Mouse (Mus musculus) common myeloid progenitor, adult 5-6 weeks (primary cell): ENCODE results near the gene Rrp15. TPM values are rescaled to one million over a fixed set of nuclear protein-coding genes. Genes with fewer than 3 reads are reported as not detected.
A peak's percentile ranks its signal among the peaks of the same experiment; 100 is the strongest.
"Not testable (repeated sequence)": the region's sequence is repeated elsewhere in the genome, so short reads cannot be mapped to it uniquely, and the experiment has no call there.

ENCODE experiments used
- ATAC-seq: replicated peaks from 2 replicates; pipeline ENCODE4 v1.8.0; 2016; ENCODE audit warnings: low read depth, mild to moderate bottlenecking, moderate TSS enrichment, inconsistent platforms; ENCODE audit not compliant: poor library complexity, severe bottlenecking
- total RNA-seq: library from RNA; stranded (forward); fragments of 200-1000, 187-1606 nt; gene quantifications from 2 replicates; pipeline ENCODE4 v1.2.3, GENCODE M21; 2017

The Rrp15 gene
- 147 and 148 TPM in 2 replicates for total RNA-seq

DNA sequence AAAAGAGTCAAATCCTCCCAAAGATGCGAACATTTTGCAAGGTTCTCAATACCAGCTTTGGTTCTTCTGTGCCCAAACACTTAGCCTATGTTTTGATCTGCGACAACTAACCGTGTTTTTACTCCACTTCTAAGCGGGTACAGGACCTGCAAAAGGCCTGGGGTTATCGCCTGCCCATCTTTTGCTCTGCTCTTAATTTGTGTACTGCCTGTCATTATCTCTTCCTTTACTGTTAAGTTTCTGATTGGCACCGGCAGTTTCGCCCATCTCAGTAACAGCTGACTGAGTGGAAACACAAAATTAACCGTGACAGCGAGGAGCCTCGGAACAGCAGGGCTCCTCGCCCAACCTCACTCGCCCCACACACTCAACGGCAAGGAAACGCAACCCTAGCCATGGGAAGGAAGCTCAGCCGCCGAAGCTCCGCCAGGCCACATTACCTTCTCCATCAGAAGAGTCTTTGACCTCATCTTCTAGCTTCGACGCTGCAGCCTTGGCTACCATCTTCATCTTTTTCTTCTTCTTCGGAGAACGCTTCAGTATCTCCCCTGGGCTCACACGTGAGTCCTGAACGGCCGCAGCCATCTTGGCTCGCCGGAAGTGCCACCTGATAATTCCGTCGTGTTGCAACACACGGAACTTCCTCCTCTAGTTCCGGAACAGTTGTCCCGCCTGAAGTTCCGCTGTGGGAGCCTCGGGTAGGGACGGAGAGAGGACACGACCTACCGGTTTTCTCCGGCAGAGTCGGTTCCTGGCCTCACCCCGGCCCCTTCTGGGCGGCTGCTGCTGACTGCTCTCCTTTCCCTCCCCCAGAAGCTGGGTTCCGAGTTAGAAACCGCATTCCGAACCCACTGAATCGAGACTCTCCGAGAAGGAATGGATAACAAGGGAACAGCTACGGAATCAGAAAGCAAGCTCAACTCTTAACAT lies at the start of gene Rrp15:
Gene Rrp15, minus strand, starts transcription at position 635 of the 930 bp plus-strand sequence.
- peak; percentile 97 for ATAC-seq

DNA sequence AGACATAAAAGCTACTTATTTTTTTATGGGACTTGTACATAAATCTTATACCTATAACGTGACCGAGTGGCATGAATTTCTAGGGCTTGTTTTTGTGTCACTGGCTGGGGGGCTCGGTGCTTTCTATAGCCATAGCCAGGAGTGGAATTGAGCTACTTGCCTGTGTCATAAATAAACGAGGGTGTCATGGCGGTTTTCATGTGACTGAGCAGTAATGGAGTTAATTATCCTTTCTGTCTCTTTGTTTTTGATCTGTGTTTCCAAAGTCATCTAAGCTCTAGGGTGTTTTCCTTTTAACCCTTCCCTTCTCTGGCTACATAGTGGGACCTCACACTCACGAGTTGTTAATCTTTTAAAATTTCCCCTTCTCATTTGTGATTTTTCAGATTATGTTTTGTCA lies 48.8 kb upstream of the Rrp15 start:
- no peak for ATAC-seq

DNA sequence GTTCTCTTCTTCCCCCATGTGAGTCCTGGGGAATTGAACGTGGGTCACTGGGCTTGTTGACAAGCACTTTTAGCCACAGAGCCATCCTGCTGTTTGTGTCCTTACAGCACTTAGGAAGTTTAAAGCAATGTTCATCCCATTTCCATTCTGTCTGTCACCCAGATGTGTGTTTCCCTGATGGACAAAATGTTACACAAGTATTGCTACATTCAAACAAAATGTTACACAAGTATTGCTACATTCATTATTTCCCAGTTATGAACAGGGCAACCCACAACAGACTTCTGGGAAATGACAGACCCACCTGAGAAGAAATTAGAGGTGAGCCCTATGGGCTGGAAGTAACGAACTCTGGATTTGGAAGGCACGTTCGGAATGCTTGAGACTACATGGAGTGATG lies 36.2 kb upstream of the Rrp15 start:
- no peak for ATAC-seq

DNA sequence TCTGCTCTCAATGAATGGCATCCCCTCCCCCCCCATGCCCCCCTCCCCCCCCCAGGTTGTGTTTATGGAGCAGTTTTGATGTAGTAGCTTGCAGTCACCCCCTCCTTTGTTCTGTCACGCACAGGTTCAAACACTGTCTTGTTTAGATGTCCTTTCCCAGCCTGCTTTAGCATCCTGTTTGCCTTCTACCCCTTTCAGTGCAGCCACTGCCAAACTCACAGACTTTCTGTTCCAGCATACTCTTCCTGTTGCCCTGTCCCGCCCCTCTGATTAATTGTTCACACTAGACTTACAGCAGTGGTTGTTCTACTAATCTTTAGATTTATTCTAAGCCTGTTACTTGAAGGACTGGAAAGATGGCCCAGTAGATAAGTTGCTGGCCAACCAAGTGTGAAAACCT lies 31.7 kb upstream of the Rrp15 start:
- no peak for ATAC-seq

DNA sequence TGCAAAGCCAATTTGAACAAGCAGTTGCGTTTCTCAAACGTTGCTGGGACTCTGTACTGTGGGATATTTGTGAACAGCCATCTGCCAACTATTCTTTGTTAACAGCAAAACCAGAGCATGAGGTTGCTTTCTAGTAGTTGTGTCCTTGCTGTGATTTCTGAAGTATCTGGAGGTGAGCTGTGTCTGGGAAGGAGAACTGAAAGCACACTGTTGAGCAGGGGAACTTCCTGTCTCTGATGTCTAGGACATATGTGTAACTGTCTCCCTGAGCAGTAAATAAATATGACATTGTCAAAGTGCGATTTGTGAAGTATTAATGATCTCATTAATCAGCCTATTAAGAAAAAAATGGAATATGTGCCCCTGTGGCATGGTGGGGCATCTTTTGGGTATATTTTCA lies 24.0 kb upstream of the Rrp15 start:
- no peak for ATAC-seq

DNA sequence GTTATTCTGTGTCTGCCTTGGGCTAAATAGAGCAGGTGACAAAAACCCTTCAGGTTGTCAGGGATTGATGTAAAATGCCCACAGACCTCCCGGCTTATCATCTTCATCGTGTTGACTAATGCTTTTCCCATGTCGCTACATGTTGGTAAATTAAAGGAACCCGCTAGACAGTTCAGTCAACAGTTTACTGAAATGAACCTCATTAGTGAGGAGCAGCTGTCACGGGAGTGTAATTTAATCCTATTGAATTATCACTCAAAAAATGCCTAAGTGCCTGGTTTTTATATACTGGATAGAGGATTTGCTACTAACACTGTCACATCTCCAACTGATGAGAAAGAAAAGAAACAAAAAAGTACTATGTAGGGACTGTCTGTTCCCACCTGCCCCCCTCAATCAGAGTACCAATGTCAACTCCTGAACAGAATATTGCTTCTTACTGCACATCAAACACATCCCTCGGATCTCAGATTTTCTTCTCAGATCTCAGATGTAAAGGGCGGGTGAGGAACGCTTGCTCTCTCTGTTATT lies 23.5 kb upstream of the Rrp15 start:
- ATAC-seq: no peak

DNA sequence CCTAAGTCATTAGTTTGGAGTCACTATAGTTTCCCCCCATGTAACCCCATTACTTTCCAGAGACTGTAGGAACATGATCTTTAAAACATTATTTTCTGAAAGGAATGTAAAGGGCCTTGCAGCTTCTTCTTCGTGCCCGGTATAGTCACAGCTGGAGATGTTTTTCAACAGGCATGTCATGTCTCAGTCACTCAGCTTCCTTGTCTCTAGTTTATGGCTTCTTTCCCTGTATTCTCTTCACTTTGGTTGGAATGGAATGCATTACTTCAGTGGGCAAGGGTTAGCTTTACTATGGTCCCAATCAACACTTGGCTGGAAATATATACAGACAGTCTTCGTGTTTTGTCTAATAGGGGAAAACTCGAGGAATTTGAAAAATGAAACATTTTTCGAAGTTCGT lies 22.8 kb upstream of the Rrp15 start:
- no peak for ATAC-seq

DNA sequence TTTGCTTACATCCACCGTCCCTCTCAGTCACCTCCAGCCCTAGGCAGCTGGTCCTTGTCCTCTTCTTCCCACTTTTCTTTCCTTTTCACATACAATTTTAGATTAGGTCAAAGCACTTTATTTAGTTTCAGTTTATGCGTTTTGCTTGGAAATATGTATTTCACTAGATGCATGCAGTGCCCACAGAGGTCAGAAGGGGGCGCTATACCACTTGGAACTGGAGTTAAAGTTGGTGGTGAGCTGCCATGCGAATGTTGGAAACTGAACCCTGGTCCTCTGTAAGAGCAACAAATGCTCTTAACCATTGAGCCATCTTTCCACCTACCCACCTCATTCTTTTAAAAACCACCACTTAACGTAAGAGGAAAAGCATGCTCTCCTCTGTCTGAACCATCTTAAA lies 21.5 kb upstream of the Rrp15 start:
- no peak for ATAC-seq

DNA sequence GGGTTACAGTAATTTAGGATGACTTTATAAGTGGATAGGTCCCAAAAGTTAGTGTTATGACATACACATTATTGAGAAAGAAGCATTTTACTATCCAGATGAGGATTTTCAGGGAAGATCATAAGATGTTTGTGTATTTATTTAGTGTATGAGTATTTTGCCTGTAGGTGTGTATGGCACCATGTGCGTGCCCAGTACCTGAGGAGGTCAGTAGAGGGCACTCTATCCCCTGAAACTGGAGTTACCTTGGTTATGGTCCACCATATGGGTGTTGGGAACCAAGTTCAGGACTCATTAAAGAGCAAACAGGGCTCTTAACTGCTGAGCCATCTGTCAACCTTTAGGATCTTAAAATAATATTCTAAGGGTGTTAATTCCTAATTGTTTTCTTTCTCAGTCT lies 19.2 kb upstream of the Rrp15 start:
- no peak for ATAC-seq

DNA sequence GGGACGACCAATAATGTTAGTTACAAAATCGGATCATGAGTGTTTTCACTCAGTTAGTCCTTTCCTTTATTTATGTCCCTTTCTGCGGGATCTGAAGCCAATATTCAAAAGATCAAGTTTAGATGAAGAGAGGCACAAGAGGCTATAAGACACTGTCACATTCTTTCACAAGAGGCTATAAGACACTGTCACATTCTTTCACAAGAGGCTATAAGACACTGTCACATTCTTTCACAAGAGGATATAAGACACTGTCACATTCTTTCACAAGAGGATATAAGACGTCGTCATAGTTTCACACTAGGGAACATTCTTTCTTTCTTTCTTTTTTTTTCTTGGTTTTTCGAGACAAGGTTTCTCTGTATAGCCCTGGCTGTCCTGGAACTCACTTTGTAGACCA lies 14.3 kb upstream of the Rrp15 start:
- ATAC-seq: not testable (repeated sequence)

DNA sequence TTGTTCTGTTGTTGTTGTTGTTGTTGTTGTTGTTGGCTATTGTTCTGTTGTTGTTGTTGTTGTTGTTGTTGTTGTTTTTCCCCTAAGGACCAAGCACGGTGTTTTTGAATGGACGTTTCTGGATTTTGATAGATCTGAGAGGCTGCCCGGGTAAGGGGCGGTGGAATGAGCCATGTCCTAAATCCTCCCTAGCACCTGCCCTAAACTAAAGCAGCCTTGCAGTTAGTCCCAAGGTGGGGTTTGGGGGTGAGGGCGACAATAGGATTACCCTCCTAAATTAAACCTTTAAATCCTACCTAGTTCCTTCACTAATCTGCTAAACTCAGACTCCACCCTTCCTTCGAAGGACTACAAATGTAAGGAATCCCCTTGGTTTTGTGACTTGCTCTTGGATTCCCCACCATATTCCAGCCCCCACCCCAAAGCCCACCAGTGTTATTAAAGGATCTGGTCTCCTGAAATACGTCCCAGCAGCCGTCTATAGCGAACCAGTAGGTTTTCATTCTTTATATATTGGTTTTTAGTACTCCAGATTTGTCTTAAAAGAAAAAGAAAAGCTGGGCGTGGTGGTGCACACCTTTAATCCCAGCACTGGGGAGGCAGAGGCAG lies 621 bp upstream of the Rrp15 start:
- peak; percentile 24 for ATAC-seq

DNA sequence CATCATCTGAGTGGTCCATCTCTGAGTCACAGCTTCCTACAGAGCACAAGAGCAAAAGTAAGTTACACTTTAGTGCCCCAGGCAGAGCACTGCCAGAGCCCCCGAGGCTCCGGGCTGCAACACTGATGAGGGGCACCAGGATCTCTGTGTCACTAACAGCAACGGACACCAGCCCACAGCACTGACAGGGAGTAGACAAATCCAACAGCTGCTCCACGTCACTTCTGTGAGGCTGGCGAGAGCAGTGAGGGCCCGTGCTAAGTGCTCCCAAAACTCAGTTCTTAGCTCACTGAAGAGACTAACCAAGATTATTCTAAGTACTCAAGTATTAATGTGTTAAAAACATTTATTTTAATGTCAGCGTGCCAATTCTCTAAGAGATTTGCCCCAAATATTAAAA lies 9.3 kb downstream of the Rrp15 start:
- ATAC-seq: no peak

DNA sequence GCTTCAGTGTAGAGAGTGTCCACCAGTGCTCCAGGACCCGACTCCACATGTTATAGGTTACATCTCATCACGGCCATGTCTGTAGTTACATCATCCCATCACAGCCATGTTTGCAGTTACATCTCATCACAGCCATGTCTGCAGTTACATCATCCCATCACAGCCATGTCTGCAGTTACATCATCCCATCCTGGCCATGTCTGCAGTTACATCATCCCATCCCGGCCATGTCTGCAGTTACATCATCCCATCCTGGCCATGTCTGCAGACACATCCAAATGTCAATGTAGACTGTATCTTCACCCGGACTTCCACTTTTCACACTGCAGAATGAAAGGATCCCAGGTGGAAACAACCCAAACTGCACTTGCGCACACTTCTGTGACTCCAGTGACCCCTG lies 13.6 kb downstream of the Rrp15 start:
- ATAC-seq: no peak

DNA sequence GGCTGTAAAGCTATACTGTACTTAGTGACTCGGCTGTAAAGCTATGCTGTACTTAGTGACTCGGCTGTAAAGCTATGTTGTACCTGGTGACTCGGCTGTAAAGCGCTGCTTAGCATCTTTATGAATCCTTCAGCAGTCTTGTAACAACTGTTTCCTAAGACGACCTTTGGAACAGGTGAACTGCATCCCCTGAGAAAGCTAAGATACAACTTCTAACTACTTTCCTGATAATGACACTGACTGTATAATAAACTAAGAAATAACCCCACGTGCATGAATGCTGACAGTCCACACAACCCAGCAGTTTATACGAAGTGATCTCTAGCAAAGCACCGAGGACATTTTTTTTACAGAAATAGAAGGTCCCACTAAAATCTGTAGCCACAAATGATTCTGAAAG lies 16.1 kb downstream of the Rrp15 start:
- ATAC-seq: no peak

DNA sequence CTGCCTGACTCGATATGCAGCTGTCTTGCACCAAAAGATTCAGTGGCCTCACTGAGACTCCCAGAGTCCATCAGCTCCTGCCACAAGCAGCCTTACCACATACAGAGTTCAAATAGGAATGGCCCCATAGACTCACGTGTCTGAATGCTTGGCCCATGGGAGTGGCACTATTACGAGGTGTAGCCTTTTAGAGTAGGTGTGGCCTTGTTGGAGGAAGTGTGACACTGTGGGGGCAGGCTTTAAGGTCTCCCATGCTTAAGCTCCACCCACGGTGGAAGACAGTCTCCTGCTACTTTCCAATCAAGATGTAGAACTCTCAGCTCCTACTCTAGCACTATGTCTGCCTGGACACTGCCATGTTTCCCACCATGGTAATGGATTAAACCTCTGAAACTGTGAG lies 20.4 kb downstream of the Rrp15 start:
- ATAC-seq: peak; percentile 62; the same call in 1 of the 2 replicates

DNA sequence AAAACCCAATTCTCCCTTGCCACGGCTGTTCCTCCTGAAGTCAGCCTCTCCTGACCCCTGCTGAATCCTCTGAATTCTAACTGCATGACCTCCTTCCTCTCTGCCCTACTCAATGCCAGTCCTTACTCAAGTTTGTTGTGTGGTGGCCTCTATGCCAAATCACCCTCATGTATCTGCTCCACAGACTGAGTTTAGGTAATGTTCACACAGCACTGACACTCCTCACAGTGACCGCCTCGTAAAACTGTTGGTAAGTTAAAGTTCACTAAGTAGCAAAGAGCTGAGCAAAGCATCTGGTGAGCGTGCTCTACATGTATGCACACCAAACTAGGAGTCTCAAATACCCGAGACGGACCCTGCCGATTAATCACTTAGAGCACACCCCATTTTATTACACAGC lies 23.0 kb downstream of the Rrp15 start:
- no peak for ATAC-seq

DNA sequence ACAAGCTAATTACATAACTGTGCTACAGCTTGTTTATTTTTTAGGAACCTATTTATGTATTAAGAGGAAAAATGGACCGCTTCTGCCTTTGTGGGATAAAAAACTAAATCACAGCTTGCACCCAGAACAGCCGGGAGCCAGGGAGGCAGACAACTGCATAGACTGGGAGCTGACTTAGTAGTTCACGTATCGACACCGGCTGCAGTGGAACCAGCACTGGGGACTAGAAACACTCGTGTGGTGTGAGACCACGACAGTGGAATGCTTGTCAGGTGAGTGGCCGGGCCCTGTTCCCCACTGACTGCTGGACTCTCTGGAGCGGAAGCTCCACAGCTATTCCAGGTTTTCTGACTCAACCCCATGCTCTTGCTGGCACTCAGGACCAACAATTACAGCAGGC lies 26.9 kb downstream of the Rrp15 start:
- ATAC-seq: 0 out of 2 replicates have a peak, but pooled peaks have one; percentile 7

DNA sequence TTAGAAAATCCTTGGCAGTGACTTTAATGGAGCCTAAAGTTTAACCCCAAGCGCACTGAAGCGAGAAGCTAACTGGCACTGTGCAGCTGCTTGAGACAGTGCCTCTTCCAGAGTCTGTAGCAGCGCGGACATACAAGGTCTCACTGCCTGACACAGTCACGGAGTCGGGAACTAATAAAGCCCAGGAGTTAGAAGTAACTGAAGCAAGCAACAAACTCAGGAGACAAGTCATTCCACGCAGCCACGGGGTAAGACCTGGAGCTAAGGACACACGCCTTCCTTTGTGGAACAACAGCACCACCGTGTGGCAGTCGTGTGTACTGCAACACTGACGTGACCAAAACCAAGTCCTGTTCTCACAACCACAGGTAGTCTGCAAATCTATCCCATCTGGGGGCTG lies 27.3 kb downstream of the Rrp15 start:
- ATAC-seq: peak; percentile 97

DNA sequence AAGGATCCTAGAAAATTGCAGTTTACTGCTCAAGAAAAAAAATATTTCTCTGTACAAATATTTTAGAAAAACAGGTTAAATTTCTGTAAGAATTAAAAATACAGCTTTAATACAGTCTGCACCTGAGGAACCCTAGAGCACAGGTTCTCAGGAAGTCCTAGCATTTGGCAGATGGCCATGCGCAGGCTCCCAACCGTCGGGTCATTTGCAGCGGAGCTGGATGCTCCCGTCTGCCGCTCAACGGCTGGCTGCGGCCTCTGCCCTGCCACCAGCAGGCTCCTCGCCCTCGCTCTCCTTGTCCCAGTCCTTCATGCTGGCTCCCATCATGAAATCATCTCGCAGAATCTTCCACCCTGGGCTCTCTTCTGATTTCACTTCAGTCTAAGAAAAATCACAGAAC lies 28.0 kb downstream of the Rrp15 start:
- no peak for ATAC-seq

DNA sequence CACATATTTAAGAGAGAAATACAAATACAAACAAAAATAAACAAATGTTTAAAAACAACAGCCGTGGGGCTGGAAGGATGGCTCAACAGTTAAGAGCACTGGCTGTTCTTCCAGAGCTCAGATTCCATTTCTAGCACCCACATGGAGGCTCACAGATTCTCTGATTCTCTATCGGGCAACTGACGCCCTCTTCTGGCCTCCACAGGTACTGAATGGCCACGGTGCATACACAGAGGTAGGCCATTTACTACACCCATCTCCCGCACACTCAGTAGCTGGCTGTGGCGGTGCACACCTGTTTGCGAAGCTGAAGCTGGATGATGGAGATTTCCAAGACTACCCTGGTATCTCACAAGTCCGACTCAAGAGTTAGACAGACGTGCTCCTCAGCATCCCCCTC lies 29.4 kb downstream of the Rrp15 start:
- ATAC-seq: no peak; the same call in 1 of the 2 replicates

DNA sequence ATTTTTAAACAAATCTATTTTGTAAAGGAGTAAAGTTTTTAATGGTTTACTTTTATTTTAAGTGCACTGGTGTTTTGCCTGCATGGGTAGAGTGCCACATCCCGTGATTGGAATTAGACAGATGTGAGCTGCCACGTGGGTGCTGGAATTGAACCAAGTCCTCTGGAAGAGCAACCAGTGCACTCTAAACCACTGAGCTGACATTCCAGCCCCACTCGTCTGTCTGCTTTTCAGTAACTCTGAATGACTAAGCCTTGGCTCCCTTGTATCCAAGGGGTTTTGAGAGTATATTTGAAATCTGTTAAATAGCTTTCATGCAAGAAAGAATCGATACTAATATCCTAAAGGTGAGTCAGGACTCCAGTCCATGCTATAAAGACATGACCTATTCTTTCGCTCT lies 30.3 kb downstream of the Rrp15 start:
- no peak for ATAC-seq
